Mouse (Mus musculus): ENCODE data around the gene Acvrl1. TPM values are rescaled to one million over a fixed set of nuclear protein-coding genes. Genes with fewer than 3 reads are reported as not detected.

The Acvrl1 gene
- polyA plus RNA-seq, 1 experiment from 2014 or later, result 159 TPM

- TF ChIP-seq EP300 (IDR thresholded peaks at IDR 0.05) (no peak), CTCF (IDR thresholded peaks at IDR 0.05) (no peak)
- 44% methylated on average over 16 of the region's 16 CpGs for WGBS
Observed at GRCm38 (mm10) chr15:101165658-101166437, 37.5 kb downstream of the Acvrl1 start.

GRCm38 (mm10) chr15:101167553-101167952, 39.2 kb downstream of the Acvrl1 start:
- no peak for ATAC-seq
- Histone ChIP-seq H3K27me3 (replicated peaks; ENCODE audit: insufficient read depth, low read length) (no peaks in the 10 kb centered on the region), H3K4me2 (replicated peaks; ENCODE audit: low read depth, low read length) (no peak overlapping the region), H3K36me3 (ENCODE audit: insufficient read depth, low read length) (no peaks in the 10 kb centered on the region), H3K9ac (replicated peaks; ENCODE audit: low read depth) (no peak overlapping the region), H3K27ac (ENCODE audit: low read length) (no peak overlapping the region), H3K4me1 (ENCODE audit: insufficient read depth, low read depth, low read length) (peaks cover 14% of the 10 kb centered on the region), H3K4me3 (ENCODE audit: low read depth, low read length) (no peak overlapping the region), H3K9me3 (ENCODE audit: low read length) (no peaks in the 10 kb centered on the region)
- TF ChIP-seq CTCF (IDR thresholded peaks at IDR 0.05) (no peak), EP300 (IDR thresholded peaks at IDR 0.05) (no peak)
- DNase-seq (ENCODE audit: low spot score), result no peak
- 66% methylated on average over 11 of the region's 11 CpGs for WGBS

More at GRCm38 (mm10) chr15:101165658-101166437, 37.5 kb downstream of the Acvrl1 start:
- H3K27me3 ChIP-seq (replicated peaks; ENCODE audit: insufficient read depth, low read length), result no peaks in the 10 kb centered on the region
- DNase-seq (ENCODE audit: low spot score), result peak; percentile 73
- no peak overlapping the region for H3K4me3 ChIP-seq (ENCODE audit: low read depth, low read length)
- H3K9ac ChIP-seq (replicated peaks; ENCODE audit: low read depth), result no peak overlapping the region
- H3K36me3 ChIP-seq (ENCODE audit: insufficient read depth, low read length), result no peaks in the 10 kb centered on the region
- H3K9me3 ChIP-seq (ENCODE audit: low read length), result no peaks in the 10 kb centered on the region
- H3K27ac ChIP-seq (ENCODE audit: low read length), result 0 out of 2 replicates have a peak overlapping the region, but pooled peaks have one; percentile 14
- peaks cover 14% of the 10 kb centered on the region; the same call in 1 of the 2 replicates for H3K4me1 ChIP-seq (ENCODE audit: insufficient read depth, low read depth, low read length)
- H3K4me2 ChIP-seq (replicated peaks; ENCODE audit: low read depth, low read length), result 0 out of 2 replicates have a peak overlapping the region, but pooled peaks have one; percentile 8
- peak; percentile 59 for ATAC-seq

GRCm38 (mm10) chr15:101169910-101170309, 41.6 kb downstream of the Acvrl1 start:
- no peak overlapping the region for H3K9ac ChIP-seq (replicated peaks; ENCODE audit: low read depth)
- TF ChIP-seq CTCF (IDR thresholded peaks at IDR 0.05), result no peak
- TF ChIP-seq EP300 (IDR thresholded peaks at IDR 0.05), result no peak
- H3K27ac ChIP-seq (ENCODE audit: low read length), result no peak overlapping the region
- no peaks in the 10 kb centered on the region for H3K27me3 ChIP-seq (replicated peaks; ENCODE audit: insufficient read depth, low read length)
- peaks cover 6% of the 10 kb centered on the region for H3K4me1 ChIP-seq (ENCODE audit: insufficient read depth, low read depth, low read length)
- ATAC-seq (no peak), DNase-seq (ENCODE audit: low spot score) (no peak)
- no peak overlapping the region for H3K4me3 ChIP-seq (ENCODE audit: low read depth, low read length)
- H3K36me3 ChIP-seq (ENCODE audit: insufficient read depth, low read length), result no peaks in the 10 kb centered on the region
- no peaks in the 10 kb centered on the region for H3K9me3 ChIP-seq (ENCODE audit: low read length)
- H3K4me2 ChIP-seq (replicated peaks; ENCODE audit: low read depth, low read length), result no peak overlapping the region
- 61% methylated on average over 5 of the region's 5 CpGs for WGBS

GRCm38 (mm10) chr15:101170413-101170980, 42.2 kb downstream of the Acvrl1 start:
- Histone ChIP-seq H3K4me2 (replicated peaks; ENCODE audit: low read depth, low read length) (no peak overlapping the region), H3K9me3 (ENCODE audit: low read length) (no peaks in the 10 kb centered on the region), H3K27ac (ENCODE audit: low read length) (no peak overlapping the region), H3K36me3 (ENCODE audit: insufficient read depth, low read length) (no peaks in the 10 kb centered on the region), H3K9ac (replicated peaks; ENCODE audit: low read depth) (no peak overlapping the region), H3K4me1 (ENCODE audit: insufficient read depth, low read depth, low read length) (peaks cover 6% of the 10 kb centered on the region), H3K4me3 (ENCODE audit: low read depth, low read length) (no peak overlapping the region), H3K27me3 (replicated peaks; ENCODE audit: insufficient read depth, low read length) (no peaks in the 10 kb centered on the region)
- DNase-seq (ENCODE audit: low spot score) (no peak), ATAC-seq (no peak)
- TF ChIP-seq CTCF (IDR thresholded peaks at IDR 0.05) (no peak), EP300 (IDR thresholded peaks at IDR 0.05) (no peak)
- WGBS, result 81% methylated on average over 10 of the region's 10 CpGs

- no peak overlapping the region for H3K27ac ChIP-seq (ENCODE audit: low read length)
- H3K36me3 ChIP-seq (ENCODE audit: insufficient read depth, low read length), result no peaks in the 10 kb centered on the region
- TF ChIP-seq EP300 (IDR thresholded peaks at IDR 0.05) (no peak), CTCF (IDR thresholded peaks at IDR 0.05) (no peak)
Observed at GRCm38 (mm10) chr15:101171272-101171671, 43.0 kb downstream of the Acvrl1 start.

GRCm38 (mm10) chr15:101172016-101172415, 43.7 kb downstream of the Acvrl1 start:
- ATAC-seq, result no peak
- TF ChIP-seq CTCF (IDR thresholded peaks at IDR 0.05) (no peak), EP300 (IDR thresholded peaks at IDR 0.05) (no peak)
- no peak for DNase-seq (ENCODE audit: low spot score)
- Histone ChIP-seq H3K9me3 (ENCODE audit: low read length) (no peaks in the 10 kb centered on the region), H3K4me2 (replicated peaks; ENCODE audit: low read depth, low read length) (no peak overlapping the region), H3K36me3 (ENCODE audit: insufficient read depth, low read length) (no peaks in the 10 kb centered on the region), H3K27me3 (replicated peaks; ENCODE audit: insufficient read depth, low read length) (no peaks in the 10 kb centered on the region), H3K9ac (replicated peaks; ENCODE audit: low read depth) (no peak overlapping the region), H3K27ac (ENCODE audit: low read length) (no peak overlapping the region), H3K4me3 (ENCODE audit: low read depth, low read length) (no peak overlapping the region), H3K4me1 (ENCODE audit: insufficient read depth, low read depth, low read length) (peaks cover 17% of the 10 kb centered on the region; the same call in 1 of the 2 replicates)
- 66% methylated on average over 2 of the region's 2 CpGs for WGBS

More at GRCm38 (mm10) chr15:101171272-101171671, 43.0 kb downstream of the Acvrl1 start:
- ATAC-seq, result no peak
- no peak overlapping the region for H3K4me2 ChIP-seq (replicated peaks; ENCODE audit: low read depth, low read length)
- no peaks in the 10 kb centered on the region for H3K9me3 ChIP-seq (ENCODE audit: low read length)
- peaks cover 10% of the 10 kb centered on the region; the same call in 1 of the 2 replicates for H3K4me1 ChIP-seq (ENCODE audit: insufficient read depth, low read depth, low read length)
- no peak overlapping the region for H3K4me3 ChIP-seq (ENCODE audit: low read depth, low read length)
- H3K9ac ChIP-seq (replicated peaks; ENCODE audit: low read depth), result no peak overlapping the region
- H3K27me3 ChIP-seq (replicated peaks; ENCODE audit: insufficient read depth, low read length), result no peaks in the 10 kb centered on the region
- no peak for DNase-seq (ENCODE audit: low spot score)
- WGBS, result 64% methylated on average over 4 of the region's 4 CpGs

Measured in lung, postnatal 0 days (tissue).